Mouse (Mus musculus) liver, embryonic 14 days (tissue): ENCODE results near the gene Msrb2. TPM values are rescaled to one million over a fixed set of nuclear protein-coding genes. Genes with fewer than 3 reads are reported as not detected.

ENCODE experiments used
- polyA plus RNA-seq: library from polyadenylated mRNA; depleted of rRNA; stranded (reverse); fragments of >200 nt; gene quantifications from 2 replicates; pipeline ENCODE4 v1.2.3, GENCODE M21; 2012; rRNA removed

Gene Msrb2
- polyA plus RNA-seq, result 6.2 and 7.3 TPM in 2 replicates

DNA sequence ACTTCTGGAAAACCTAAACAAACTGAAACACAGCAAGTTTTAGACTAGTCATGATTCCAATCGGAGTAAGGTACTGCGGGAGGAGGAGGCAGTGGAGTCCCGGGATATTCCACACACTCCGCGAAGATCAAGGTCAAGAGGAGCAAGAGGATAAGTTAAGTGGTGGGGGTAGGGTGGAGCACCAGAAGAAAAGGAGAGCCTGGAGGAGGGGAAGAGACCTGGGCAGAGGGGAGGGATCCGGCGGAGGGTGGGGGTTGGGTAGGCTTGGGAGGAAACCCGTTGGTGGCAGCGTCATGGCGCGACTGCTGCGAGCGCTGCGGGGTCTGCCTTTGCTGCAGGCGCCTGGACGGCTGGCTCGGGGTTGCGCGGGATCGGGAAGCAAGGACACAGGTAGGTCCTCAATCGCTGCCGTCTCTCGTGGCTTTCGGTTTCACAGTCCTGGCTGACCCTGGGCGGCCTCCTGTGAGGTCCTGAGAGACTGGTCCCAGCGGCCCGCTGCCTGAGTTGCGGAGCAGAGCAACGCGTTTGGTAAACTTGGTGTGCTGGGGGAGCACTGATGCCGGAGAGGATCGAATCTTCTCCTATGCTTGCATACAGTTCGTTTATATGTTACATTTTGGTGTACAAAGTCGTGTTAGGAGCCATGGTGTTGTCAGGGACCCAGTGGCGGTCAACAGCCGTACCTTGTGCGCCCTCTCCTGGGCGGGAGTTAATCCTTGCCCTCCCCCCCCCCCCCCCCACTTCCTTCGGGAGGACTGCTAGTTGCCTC lies at the start of gene Msrb2:
Gene Msrb2, plus strand, starts transcription at position 51 of the 769 bp plus-strand sequence.

Other genes starting within 250 kb of the Msrb2 start
- gene Armc3, start 172.1 kb upstream of the Msrb2 start, polyA plus RNA-seq, result 0.01 TPM in 2 replicates
- not detected in 2 replicates for gene Ptf1a, start 74.2 kb downstream of the Msrb2 start, polyA plus RNA-seq
- not detected in 2 replicates for gene 4921504E06Rik, start 182.5 kb downstream of the Msrb2 start, polyA plus RNA-seq